Mouse (Mus musculus) ES-E14 (cell line): ENCODE data around the gene Plcb2. TPM values are rescaled to one million over a fixed set of nuclear protein-coding genes. Genes with fewer than 3 reads are reported as not detected.
A peak's percentile ranks its signal among the peaks of the same experiment; 100 is the strongest.

Experiments
- DNase-seq: peaks from one replicate; pipeline ENCODE4 v3.0.0-alpha.2; 2013; ENCODE audit warnings: low read depth, low spot score
- H3K27ac ChIP-seq: 2 replicates; pipeline ENCODE4 v1.5.1; 2012; ENCODE audit warnings: low read depth, mild to moderate bottlenecking, low read length, moderate library complexity, mixed read lengths; ENCODE audit not compliant: poor library complexity, insufficient read depth, severe bottlenecking
- H3K36me3 ChIP-seq: 2 replicates; pipeline ENCODE4 v1.6.1; 2012; ENCODE audit warnings: mild to moderate bottlenecking, low read length, moderate library complexity, mixed read lengths; ENCODE audit not compliant: control insufficient read depth, poor library complexity, insufficient read depth, severe bottlenecking
- H3K4me1 ChIP-seq, 2 experiments: fragments of 150-350 bp in 1 of 2; sonication (generic) in 1 of 2; 2 replicates each; pipeline ENCODE4 v1.6.1; 2012; ENCODE audit warnings: low read length in 2 of 2, mild to moderate bottlenecking in 1 of 2, mixed read lengths in 1 of 2; ENCODE audit not compliant: control insufficient read depth in 2 of 2, insufficient read depth in 2 of 2, poor library complexity in 1 of 2
- H3K4me3 ChIP-seq, 2 experiments: fragments of 150-350 bp in 1 of 2; sonication (generic) in 1 of 2; 2 replicates each; pipeline ENCODE4 v1.5.1; 2012; ENCODE audit warnings: low read length in 2 of 2, low read depth in 1 of 2, mild to moderate bottlenecking in 1 of 2, mixed read lengths in 1 of 2; ENCODE audit not compliant: insufficient read depth in 1 of 2, poor library complexity in 1 of 2, severe bottlenecking in 1 of 2
- H3K9ac ChIP-seq: 2 replicates; pipeline ENCODE4 v1.6.1; 2012; ENCODE audit warnings: low read depth, mild to moderate bottlenecking, low read length, mixed read lengths; ENCODE audit not compliant: poor library complexity, insufficient read depth, severe bottlenecking
- H3K9me3 ChIP-seq: fragments of 150-350 bp; sonication (generic); 2 replicates; pipeline ENCODE4 v1.6.1; 2012; ENCODE audit warnings: low read depth, mild to moderate bottlenecking, low read length; ENCODE audit not compliant: control insufficient read depth, insufficient read depth
- CHD2 ChIP-seq: IDR thresholded peaks from 2 replicates; pipeline ENCODE4 v1.6.1; 2014; ENCODE audit warnings: mild to moderate bottlenecking, low read depth, low read length, inconsistent platforms
- HCFC1 ChIP-seq: IDR thresholded peaks from 2 replicates; pipeline ENCODE4 v1.6.1; 2012; ENCODE audit warnings: low read length, inconsistent platforms, borderline replicate concordance; ENCODE audit not compliant: insufficient read depth
- MAFK ChIP-seq: IDR thresholded peaks from 2 replicates; pipeline ENCODE4 v1.6.1; 2014; ENCODE audit warnings: mild to moderate bottlenecking, low read depth, low read length, inconsistent platforms; ENCODE audit not compliant: insufficient read depth
- ZC3H11A ChIP-seq: IDR thresholded peaks from 2 replicates; pipeline ENCODE4 v1.6.1; 2012; ENCODE audit warnings: low read depth, mild to moderate bottlenecking, inconsistent platforms, low read length, borderline replicate concordance
- ZNF384 ChIP-seq: IDR thresholded peaks from 2 replicates; pipeline ENCODE4 v1.6.1; 2012; ENCODE audit warnings: low read depth, low read length, inconsistent platforms
- in situ Hi-C, 2 experiments: fragments of 600-800 bp; cut with MboI; formaldehyde crosslinking; loops; one replicate each; pipeline ENCODE4 v1.15.1; 2025; ENCODE audit warnings: low sequenced_read_pairs in 2 of 2, inconsistent platforms in 1 of 2; ENCODE audit not compliant: unreplicated experiment in 2 of 2
- total RNA-seq: library from RNA; depleted of rRNA; stranded (reverse); fragments of 300-350 nt; gene quantifications from 2 replicates; pipeline ENCODE4 v1.2.3, GENCODE M21; 2012

Plcb2 gene
- total RNA-seq, 1 experiment: 0.09 TPM

DNA sequence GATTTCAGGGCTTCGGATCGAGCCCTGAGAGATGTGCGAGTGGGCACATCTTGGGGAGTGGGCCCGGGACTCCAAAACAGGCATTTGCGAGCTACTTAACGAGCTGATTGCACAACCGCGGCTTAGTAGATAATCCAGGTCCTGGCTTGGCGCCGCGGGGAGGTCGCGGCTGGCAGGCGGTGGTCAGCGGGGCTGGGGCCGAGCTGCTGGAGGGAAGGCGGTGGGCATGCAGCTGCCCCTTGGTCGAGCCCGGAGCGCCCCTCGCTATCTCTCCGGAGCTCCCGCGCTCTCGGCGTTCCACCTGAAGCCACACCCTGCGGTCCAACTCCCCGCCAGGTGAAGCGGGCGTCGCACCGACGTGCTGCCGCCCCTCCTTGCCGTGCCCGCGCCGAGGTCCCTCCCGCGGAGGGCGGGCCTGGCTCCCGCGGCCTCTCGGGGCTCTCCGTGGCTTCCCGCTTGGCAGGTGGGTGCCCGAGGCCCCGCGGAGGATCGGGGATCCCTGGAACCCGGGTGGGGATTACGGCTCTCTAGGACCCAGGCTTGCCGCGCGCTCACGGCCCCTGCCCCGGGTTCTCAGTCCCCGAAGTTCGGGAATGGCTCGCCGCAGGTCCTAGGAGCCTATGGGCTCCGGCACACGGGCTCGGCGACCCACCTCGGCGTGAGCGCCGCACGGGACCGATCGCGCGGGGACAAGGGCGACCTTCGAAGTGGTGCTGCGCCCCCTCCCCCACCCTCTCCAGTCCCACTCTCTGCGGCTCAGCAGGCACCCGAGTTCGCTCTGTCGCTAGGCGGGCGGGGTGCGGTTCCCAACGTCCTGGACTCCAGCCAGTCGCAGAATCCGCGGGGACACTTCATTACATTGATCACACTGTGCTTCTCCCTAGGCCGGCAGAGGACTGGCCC, 51.1 kb downstream of the Plcb2 start:
- H3K4me1 ChIP-seq: peaks cover 10 to 22% of the 10 kb centered on the region in 2 experiments
- no peak overlapping the region for H3K27ac ChIP-seq
- H3K9me3 ChIP-seq: no peaks in the 10 kb centered on the region
- TF ChIP-seq MAFK: no peak
- TF ChIP-seq HCFC1: 0 out of 2 replicates have a peak, but pooled peaks have one; percentile 21
- DNase-seq: no peak
- in situ Hi-C loops: no loop called here
- peak overlapping the region; percentile 71 to 81 for H3K4me3 ChIP-seq
- H3K9ac ChIP-seq: peak overlapping the region; percentile 68
- H3K36me3 ChIP-seq: no peaks in the 10 kb centered on the region

DNA sequence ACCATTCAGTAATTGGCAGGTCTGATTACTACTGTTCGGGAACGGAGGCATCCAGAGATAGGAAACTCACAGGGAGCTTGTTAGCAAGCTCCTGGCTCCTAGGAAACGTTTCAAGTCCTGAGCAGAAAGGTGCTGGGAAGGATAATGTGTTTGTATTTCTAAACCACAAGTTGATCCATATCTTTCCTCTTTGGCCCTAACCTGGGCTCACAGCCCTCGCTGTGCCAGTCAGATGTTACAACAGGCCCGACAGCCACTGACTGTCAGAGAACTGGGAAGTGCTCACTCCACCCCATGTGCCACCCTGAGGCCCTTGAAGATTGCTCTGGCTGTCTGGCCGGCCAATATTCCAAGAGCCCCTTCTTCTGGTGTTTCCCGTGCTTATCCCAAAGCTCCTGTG, 53.7 kb downstream of the Plcb2 start:
- TF ChIP-seq ZC3H11A (no peak), HCFC1 (no peak), CHD2 (no peak)

DNA sequence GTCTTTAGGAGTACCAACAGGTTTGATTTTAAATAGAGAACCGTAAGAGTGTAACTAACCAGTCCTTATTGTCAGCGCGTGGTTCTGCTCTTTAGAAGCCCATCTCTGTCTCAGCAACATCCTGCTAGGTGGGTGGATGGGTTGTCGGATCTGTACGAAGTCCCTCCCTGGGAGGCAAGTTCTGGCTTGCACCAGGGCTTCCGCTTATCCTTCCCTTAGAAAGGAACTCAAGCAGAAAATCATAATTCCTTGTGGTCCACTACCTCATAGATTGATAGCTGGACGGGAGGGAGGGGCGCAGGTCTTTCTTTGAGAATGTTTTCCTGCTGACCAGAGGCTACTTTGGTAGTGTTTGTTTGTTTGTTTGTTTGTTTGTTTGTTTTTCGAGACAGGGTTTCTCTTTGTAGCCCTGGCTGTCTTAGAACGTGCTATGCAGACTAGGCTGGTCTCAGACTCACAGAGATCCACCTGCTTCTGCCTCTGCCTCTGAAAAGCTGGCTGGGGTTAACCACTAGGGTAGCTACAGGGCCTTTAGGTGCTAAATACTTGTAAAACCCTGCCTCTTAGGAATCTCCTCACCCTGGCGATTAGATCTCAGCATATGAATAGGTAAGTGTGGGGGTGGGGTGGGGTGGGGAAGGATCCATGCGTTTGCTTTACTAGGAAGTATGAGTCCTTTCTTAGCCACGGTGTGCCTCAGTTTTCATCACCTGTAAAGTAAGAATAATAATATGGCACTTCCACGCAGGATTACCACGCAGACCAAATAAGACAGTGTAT, 54.4 kb downstream of the Plcb2 start:
- DNase-seq: no peak
- no peaks in the 10 kb centered on the region for H3K9me3 ChIP-seq
- no peak overlapping the region; the same call in 1 of the 2 replicates for H3K9ac ChIP-seq
- H3K4me1 ChIP-seq: peaks cover 10 to 22% of the 10 kb centered on the region in 2 experiments
- in situ Hi-C loops: no loop called here
- H3K4me3 ChIP-seq: peak overlapping the region in 1 of 2 experiments; percentile 8; a peak in 2 of 4 replicates
- H3K27ac ChIP-seq: no peak overlapping the region
- H3K36me3 ChIP-seq: no peaks in the 10 kb centered on the region
- TF ChIP-seq ZNF384 (no peak), CHD2 (no peak), MAFK (no peak), ZC3H11A (no peak), HCFC1 (no peak)

More for the DNA sequence above, 53.7 kb downstream of the Plcb2 start:
- H3K36me3 ChIP-seq: no peaks in the 10 kb centered on the region
- DNase-seq: no peak
- in situ Hi-C loops: no loop called here
- H3K4me1 ChIP-seq: peaks cover 10 to 22% of the 10 kb centered on the region in 2 experiments
- H3K4me3 ChIP-seq: peak overlapping the region in 1 of 2 experiments; percentile 8; a peak in 2 of 4 replicates
- H3K27ac ChIP-seq: no peak overlapping the region
- no peaks in the 10 kb centered on the region for H3K9me3 ChIP-seq
- H3K9ac ChIP-seq: no peak overlapping the region

DNA sequence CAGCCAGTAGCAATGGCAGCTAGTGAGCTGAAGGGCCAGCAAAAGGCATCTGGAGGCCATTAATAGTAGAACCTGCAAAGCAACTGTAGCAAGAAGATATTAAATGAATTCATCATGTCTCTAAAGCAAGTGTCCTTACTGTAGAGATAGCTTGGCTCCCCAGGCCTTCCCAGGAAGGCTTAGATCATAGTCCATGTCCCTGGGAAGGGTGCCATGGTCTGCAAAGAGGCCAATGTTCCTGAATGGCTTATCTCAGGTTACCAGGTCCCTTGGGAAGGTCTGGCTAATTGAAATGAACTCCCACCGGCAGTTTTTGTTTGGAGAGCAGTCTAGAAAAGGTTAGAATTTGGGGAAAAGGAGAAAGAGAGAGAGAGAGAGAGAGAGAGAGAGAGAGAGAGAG, 56.5 kb downstream of the Plcb2 start:
- H3K9ac ChIP-seq: no peak overlapping the region
- H3K9me3 ChIP-seq: no peaks in the 10 kb centered on the region
- no peak overlapping the region for H3K4me3 ChIP-seq
- H3K36me3 ChIP-seq: no peaks in the 10 kb centered on the region
- peaks cover 10 to 22% of the 10 kb centered on the region in 2 experiments for H3K4me1 ChIP-seq
- TF ChIP-seq MAFK: no peak
- no peak for TF ChIP-seq ZC3H11A
- no peak for TF ChIP-seq CHD2
- TF ChIP-seq HCFC1: no peak
- no peak for TF ChIP-seq ZNF384
- in situ Hi-C loops: no loop called here
- no peak for DNase-seq
- H3K27ac ChIP-seq: no peak overlapping the region
